Mouse (Mus musculus) forelimb bud, embryonic 11.5 days (tissue): Measurements from ENCODE around the gene Prkar1b.

Experiments used
- DNase-seq: peaks from one replicate; pipeline ENCODE4 v3.0.0-alpha.2; 2012; ENCODE audit warnings: low read depth, low spot score

Prkar1b gene

DNA sequence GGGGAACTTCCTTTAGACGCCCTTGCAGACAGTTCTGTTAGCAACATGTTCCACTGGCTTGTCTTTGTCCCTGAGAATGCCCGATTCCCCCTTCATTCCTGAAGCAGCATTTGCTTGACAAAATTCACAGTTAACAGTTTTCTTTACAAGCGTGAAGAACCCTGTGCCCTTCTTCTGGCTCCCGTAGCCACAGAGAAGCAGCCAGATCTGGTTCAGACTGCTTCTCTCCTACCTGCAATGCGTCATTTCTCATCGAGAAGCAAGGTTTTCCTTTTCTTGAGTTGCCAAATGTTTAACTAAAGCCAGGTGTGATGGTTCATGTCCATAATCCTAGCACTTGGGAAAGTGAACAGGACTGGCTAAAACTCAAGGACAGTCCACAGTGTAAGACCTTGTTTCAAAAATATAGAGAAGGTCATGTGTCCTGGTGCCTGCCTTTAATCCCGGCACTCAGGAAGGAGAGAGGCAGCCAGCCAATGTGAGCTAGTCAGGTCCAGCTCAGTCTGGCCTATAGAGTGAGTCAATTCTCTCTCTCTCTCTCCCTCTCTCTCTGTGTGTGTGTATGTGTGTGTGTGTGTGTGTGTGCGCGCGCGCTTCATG, 3.2 kb downstream of the Prkar1b start:
- no peak for DNase-seq

DNA sequence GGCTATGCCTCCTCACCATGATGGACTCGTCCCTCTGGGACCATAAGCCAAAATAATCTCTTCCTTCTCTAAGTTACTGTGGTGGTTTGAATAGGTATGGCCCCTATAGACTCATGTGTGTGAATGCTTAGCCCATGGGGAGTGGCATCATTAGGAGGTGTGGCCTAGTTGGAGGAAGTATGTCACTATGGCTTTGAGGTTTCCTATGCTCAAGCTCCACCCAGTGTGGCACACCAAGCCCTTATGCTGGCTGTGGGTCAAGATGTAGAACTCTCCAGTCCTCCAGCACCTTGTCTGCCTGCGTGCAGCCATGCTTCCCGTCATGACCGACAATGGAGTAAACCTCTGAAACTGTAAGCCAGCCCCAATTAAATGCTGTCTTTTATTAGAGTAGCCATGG, 4.1 kb downstream of the Prkar1b start:
- no peak for DNase-seq

DNA sequence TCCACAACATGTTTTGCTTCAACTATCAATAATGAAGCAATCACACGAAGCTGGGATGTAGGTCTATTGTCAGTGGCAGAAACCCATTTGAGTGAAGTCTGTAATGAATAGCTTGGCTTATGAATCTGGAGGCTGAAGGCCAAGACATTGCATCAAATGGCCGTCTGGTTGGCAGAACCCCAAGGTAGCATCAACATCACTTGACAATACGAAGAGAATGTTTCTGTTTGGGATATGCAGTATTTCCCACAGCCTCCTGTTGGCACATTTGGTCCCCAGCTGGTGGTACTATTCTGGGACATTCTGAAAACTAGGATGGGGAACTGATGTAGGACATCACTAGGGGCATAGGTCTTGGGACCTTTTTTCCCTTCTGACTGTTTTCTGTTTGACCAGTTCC, 5.9 kb downstream of the Prkar1b start:
- DNase-seq: no peak

DNA sequence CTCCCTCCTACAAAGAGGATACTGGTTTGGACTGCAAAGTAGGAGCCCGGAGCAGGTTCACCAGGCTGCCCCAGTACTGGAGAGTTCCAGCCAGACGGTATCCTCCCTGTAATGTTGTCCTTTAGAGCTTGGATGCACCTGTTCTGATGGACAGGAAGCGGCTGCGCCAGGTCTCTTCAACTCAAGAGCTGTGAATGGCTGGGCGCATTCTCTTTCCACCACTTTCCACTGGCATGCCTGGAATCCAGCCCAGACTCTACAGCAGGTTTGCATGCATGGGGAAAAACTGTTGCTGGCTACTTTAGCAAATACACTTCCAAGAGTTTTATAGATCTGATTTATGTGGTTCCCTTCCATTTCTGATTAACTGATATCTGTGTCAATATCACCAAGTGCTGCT, 8.5 kb downstream of the Prkar1b start:
- no peak for DNase-seq

DNA sequence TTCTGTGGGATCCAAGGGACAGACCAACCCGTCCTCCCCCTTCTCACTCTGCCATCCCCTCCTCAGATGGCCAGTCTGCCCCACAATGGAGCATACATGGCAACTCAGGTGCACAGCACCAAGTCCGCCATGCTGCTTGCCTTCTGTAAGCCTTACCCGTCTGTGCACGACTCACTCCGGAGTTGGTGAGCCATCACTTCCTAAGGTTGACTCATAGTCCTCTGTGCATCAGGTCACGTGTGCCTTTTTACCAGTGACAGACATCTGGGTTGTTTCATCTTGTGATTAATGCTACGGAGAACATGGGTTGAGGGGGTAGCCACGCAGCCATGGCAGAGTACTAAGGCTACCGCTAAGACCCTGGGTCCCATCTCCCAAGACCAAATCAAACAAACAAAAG, 9.2 kb downstream of the Prkar1b start:
- no peak for DNase-seq

DNA sequence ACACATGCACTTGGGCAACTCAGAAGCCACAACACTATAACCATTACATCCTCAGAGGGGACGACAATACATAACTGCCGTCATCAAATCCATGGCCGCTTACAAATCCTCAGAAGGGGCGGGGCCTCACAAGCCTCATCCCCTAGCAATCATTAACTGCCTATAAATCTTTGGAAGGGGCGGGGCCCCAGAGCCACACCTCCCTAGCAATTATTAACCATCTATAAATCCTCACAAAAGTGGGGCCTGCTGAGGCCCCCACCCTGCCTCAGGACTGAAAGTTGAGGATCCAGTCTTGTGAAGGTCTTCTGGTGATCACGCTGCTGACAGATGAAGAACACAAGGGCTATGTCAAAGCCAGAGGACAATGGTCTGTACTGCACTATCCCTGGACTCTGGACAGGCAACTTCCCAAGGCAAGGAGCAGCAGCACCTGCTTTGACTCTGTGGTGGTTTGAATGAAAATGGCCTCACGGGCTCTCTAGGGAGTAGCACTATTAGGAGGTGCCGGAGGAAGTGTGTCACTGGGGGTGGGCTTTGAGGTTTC, 10.8 kb downstream of the Prkar1b start:
- no peak for DNase-seq

DNA sequence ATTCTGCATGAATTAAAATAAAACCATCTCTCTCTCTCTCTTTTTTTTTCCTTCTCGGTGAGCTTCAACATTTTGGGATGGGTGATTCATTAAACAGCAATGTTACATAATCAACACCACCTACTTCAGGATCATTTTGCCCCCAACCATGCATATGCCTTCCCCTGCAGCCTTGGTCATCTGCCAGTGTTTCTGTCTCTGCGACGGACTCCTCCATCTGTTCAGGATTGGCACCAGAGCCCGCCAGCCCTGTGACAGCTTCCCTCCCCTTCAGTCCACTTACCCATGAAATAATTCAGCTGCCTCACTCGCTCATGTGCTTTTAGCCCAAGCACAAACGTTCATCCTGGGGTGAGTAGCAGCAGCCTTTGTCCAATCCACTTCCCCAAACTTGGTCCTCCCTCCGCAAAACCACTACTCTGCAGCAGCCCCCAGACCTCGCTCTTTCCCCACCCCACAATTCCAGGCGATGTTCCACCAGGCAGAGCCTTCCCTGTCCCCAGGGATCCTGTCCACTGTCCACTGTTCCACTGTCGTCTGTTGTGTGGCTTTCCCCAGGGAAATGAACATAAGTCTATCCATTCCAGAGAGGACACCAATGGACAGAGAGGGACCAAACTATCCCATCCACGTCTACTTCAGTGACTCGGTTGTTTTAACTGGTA, 11.4 kb downstream of the Prkar1b start:
- no peak for DNase-seq

DNA sequence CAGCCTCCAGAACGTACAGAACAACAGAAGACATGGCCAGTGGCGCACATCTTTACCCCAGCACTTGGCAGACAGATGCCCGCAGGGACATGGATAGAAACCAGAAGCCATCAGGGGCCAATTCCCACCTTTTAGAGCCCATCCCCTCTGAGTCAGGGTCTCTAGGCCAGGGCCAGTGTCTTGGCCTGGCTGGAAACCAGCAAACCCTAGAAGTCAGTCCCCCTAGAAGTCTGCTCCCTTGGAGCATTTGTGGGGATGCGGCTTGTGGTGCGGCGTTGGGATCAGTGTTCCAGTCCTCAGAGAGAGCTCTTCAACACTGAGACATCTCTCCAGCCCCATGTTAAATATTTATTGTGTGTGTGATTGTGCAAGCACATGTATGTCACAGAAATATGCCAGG, 12.6 kb downstream of the Prkar1b start:
- DNase-seq: no peak

DNA sequence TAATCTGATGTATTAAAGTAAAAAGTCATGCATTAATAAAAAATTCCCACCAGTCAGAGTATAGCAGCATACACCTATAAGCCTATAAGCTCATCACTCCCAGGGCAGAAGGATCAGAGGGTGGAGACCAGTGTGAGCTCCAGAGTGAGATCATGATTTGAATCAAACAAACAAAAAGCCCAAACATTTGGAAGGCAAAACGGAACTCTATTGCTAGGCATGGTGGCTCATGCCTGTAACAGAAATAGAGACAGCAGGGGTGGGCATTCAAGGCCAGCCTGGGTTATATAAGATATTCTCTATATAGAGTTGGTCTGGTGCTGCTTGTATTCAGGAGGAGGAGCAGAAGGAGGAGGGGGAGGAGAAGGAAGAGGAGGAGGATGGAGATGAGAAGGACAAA, 13.5 kb downstream of the Prkar1b start:
- DNase-seq: no peak

DNA sequence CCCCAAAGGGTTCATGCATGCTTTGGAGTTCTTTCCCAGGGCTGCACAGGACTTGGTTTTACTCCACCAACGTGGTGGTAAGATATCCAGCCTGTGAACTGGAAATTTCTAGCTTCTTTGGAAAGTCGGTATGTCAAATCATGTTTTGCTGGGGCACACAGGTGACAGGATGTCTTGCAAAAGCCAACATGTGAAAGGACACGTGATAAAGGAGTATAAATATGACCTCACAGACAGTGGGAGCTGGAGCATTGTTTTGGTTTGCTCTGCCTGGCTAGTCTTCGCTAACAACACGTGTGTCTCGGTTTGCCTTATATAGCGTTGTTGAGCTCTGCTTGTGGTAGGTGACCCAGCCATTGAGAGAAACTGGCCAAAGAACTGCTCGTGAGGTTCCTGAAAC, 15.3 kb downstream of the Prkar1b start:
- no peak for DNase-seq

DNA sequence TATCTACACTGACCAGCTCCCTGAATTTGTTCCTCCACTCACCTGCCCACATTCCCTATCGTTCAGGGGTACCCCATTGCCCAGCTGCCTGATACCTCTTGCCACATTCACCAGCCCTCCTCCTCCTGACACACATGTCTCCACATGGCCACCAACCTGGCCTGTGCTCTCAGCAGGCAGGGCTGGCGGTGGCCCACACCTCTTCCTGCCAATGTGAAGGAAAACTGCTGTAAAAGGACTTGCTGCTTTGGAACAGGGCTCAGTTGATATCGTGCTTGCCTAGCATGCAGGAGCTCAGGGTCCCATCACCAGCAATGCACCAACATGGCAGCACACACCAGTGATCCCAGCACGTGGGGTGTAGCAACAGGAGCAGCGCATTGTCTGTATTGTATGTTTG, 19.4 kb downstream of the Prkar1b start:
- no peak for DNase-seq

DNA sequence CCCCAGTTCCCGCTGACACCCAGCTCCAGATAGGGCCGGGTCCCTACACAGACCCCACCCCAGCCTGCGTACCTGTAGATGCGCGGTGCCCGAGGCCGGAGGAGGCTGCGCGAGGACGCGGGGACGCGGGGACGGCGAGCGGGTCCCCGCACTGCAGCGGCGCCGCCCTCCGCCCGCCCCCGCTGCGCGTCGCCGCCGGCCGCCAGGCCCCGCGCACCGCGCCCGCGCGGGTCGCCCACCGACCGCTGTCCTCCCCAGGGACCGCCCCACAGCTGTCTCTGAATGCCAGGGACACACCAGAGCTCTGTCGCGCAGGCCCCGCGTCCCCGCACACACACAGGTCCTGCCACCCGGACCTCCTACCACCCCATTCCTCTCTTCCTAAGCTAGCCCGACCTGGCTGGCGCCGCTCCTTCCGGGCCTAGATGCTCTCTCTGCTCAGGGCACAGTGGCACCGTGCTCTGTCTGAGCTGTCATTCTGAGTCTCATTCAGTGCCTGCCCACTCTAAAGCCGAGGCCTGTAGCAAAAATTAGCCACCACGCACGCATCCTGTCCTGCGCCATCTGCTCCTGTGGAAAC, 20.1 kb downstream of the Prkar1b start:
- no peak for DNase-seq

DNA sequence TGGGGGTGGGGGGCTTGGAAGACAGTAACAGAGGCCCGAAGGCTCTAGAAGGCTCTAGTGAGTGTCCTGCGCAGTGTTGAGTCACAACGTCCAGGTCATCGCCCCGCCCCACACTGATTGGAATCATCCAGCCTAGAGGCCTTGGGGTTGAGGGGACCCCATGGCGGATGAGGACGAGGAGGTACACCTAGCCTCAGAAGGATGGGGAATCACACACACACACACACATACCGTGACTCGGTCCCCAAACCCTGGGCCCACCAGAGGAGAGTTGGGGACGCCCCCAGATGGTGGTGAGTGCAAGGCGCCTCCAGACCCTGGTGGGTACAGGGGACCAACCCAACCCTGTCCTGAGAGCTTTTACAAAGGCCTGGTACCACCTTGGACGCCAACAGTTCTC, 20.7 kb downstream of the Prkar1b start:
- no peak for DNase-seq

DNA sequence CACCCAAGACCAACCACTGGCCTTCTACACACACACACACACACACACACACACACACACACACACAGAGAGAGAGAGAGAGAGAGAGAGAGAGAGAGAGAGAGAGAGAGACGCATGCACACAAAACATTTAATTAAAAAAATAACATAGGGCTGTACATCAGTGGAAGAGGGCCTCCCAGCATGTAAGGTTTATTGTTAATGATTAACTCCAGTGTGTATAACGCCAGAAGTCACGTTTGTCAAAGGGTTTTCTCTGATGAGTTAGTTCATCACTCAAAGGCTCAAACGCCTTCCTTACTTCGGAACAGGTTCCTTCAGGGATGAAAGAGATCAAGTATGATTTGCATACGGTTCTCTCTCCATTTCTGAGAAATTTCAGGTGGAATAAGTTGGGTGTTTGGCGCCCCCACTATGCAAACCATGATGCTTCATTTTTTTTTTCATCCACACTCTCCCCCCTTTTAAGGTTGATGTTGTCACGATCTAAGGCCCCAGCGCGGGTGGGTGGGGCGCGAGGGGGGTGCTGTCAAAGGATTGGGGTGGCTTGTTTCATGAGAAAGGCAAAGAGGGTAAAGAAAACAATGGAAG, 21.2 kb downstream of the Prkar1b start:
- no peak for DNase-seq

DNA sequence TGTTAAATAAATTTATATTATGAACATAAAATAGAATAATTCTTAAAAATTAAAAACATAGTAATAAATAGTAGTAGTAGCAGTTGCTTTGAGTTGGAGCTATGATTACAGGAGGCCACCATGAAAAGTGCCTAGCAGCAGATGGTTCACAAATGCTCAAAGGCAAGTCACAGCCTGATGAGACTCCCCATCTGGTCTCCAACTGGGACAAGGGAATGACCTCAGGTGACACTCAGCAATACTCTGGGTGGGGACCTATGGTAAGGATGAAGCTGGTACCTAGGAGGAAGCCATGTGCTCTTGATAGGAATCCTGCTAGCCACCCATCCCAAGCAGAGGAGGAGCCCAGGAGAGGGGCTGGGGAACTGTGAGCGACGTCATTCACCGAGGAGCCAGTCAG, 24.1 kb downstream of the Prkar1b start:
- no peak for DNase-seq

DNA sequence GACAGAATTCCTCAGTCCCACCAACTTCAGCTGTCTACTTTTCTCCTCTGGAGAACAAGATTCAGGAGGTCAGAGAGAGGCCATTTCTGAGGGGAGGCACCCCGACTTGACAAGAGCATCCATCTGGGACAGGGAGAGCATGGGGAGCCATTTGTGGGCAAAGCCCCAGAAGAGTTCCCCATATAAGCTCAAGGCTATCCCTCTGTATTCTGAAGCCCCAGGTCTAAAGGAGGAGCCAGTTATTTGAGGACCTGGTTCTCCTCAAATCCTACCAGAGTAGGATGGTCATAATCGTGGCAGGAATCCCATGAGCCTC, 30.9 kb downstream of the Prkar1b start:
- no peak for DNase-seq

DNA sequence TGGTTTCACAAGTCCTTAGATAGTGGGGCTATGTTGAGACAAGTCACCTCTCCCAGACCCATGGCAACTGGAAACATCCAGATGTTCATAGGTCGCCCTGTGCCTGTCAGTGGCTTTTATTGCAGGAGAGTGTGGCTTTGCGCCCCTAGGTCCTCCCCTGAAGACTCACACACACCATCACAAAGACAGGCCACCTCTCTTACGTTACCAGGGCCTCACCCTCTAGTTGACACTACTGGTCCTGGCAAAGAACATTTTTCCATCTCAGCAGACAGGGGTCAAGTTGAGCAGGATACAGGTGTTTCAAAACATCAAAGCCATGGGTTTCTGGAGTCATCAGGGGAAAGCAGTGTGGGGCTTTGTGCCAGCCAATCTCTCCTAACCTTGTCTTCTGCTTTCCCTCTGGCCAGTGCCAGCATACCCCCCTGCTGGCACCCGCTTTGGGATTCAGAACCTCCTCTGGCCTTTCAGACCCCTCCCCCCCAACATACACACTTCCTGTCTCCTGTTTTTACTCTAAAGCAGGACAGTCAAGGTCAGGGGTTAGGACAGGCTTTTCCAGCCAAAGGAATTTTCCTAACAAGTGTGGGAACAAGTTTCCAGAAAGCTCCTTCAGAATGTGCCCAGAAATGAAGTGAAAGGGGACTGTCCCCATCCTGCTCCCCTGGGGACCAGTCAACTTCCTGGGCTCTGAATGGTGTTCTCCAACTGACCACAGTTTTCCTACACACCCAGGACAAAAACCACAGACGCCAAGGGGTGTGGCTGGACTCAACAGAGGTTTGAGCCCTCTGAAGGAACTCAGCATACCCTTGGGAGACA, 31.5 kb downstream of the Prkar1b start:
- DNase-seq: no peak

DNA sequence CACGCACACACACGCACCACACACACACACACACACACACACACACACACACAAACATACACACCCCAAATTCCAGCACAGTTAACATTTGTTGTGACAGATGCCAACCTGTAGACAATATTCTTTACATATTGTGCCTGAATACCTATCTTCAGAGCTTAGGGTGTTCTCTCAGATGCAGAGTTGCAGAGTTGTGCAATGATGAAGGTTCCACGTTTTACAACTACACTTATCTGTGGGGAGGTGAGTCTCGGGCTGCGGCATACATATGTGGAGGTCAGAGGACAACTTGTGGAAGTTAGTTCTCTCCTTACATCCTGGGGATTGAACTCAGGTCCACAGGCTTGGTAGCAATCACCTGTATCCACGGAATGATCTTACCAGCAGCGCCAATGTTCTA, 34.3 kb downstream of the Prkar1b start:
- no peak for DNase-seq

DNA sequence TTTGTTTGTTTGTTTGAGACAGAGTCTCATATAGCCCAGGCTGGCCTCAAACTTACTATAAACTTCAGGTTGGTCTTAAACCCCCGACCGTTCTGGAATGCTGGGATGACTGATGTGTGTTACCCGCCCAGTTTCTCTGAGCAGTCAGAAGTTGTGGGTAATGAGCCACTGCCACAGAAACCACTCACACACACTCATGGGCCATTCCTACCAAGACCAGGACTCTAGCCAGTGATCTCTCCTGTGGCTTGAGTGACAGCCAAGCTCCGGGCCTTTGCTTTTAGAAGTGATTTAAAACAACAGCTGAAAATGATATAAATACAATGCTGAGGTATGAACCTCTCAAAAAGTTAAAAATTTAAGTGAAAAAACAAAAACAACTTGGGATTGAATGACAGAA, 34.9 kb downstream of the Prkar1b start:
- no peak for DNase-seq

DNA sequence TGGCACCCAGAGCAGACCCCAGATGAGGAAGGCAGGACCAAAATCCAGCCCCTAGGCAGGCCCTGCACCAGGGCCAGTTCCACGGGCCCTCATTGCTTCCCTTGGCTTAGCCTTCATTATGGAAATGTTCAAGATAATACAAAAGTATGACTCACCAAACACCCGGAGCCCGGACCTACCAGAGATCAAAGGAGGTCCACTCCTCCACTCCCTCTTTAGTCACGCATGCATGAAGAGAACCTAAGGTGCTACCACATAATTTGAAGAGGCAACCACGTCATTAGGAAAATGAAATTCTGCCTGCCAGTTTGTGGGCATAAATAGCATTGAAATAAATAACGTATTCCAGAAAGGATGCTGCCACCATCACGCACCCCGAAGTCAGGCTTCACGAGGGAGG, 37.4 kb downstream of the Prkar1b start:
- DNase-seq: no peak

DNA sequence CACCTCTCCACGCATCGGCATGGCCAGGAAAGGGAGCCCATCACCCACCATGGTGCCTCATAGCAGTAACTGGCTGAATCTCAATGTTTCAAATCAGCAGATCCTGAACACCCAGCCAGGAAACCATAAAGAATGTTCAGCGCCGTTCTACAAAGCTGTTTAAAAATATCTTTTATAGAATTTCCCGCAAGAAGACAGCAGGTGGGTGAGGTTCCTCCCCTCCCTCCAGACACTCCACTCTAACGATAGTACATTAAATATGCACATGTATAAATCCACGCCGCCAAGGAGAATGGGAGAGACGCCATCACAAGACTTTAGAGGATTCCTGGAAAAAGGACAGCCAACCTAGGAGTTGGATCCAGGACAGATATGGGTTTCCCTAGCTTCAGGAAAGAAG, 37.8 kb downstream of the Prkar1b start:
- DNase-seq: no peak

DNA sequence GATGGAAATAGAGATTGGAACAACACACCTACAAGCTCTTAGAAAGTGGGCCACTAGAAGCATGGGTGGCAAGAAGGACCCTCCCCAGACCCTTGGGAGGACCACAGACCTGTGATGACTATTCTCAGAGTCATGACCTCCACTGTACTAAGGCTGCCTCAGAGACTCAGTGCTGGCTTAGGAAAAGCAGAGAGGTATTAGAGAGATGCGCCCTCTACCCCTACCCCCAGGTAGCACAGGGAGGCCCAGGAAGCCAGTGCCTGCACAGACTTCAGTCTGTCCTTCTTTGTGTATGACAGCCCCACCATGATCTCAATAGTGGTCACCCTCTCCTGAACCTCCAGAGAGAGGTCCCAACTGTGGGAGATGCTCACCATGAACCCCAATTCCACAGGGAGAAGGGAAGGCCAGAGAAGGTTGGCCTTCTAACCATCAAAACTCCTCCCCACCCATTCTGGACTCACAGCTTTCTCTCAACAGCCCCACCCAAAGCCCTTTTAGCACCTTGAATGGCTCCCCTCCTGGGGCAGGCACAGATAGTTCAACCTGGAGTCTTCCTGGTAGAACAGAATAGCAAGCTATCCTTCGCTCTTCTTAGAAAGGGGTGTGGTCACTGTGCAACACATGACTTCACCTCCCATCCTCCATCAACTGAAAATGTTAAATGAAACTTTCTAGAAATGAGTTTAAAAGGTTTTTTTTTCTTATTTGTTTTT, 39.5 kb downstream of the Prkar1b start:
- no peak for DNase-seq
